Mouse (Mus musculus): ENCODE results near the gene Rnf8.

Rnf8 gene

DNA sequence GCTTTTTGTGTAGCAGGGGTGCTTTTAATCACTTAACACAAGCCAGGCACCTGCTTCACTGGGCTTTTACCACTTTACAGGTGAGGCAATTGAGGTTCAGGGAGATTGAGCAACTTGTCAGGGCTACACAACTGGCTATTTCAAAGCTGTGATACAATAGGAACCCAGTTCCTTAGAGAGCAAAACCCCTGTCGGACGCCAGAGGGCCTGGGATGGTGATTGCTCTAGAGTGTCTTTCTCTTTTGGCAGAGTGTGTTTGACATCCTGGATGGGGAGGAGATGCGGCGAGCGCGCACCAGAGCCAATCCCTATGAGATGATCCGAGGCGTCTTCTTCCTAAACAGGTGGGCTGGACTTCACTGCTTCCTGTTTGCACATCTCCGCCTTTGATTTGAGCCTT is 67.1 kb downstream of the Rnf8 start:
- no peak for DNase-seq

GRCm38 (mm10) chr17:29682261-29682660 is 67.7 kb downstream of the Rnf8 start:
- DNase-seq = no peak

DNA sequence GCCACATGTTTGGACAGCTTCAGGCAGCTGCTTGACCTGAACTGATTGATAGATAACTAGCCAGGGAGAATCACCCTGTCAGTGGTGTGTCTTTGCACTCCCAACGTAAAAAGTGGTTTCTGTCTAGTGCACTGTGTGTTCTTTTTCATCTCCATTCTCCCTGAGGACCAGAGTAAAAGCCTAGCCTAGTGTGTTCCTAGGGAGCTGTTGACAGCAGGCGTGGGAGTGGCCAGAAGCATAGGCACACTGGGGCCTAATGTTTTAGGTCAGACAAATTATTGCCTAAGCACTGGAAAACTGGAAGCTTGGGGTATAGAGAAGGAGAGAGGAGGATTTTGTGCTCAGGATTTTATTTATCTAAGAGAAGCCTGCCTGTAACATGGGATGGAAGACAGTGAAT is 68.5 kb downstream of the Rnf8 start:
- no peak for DNase-seq

- DNase-seq = no peak
Measured at GRCm38 (mm10) chr17:29684275-29684674, 69.7 kb downstream of the Rnf8 start.

GRCm38 (mm10) chr17:29686771-29687170 is 72.2 kb downstream of the Rnf8 start:
- DNase-seq = no peak

GRCm38 (mm10) chr17:29687373-29687772 is 72.8 kb downstream of the Rnf8 start:
- no peak for DNase-seq

DNA sequence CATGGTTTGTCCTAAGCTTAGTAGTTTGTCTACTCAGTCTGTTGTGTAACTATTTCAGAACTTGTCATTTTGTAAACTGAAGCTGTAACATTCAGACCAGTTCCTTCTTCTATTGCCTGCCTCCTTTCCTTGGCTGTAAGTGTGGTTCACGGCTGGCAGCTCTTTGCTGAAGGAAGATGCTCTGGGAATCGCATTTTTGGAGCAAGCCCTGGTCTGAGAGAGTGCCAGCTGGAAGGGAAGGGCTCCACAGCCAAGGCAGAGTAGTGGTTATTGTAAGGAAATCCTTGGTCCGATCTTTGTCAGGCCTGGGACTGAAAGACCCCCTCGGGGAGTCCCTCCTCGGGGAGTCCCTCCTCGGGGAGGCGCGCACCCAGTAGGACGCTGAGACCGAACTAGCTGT is 74.0 kb downstream of the Rnf8 start:
- DNase-seq = peak; percentile 52

GRCm38 (mm10) chr17:29690257-29690656 is 75.7 kb downstream of the Rnf8 start:
- no peak for DNase-seq

DNA sequence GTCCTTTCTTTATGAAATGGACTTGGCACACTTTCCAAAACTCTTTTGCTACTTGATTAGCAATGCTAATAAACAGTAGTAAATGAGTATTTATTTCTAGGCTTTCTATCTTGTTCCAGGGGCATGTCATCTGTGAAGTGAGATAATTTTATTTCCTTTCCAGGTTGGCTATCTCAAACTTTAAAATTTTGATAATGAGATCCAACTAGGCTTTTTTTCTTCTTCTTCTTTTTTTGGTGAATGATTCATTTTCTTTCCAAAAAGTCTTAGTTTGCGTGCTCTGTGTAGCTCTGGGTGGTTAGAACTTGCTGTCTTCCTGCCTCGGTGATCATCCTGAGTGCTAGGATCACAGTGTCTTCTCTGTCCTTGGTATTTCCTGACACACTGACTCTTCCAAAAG is 78.2 kb downstream of the Rnf8 start:
- DNase-seq = no peak

- no peak for DNase-seq
Measured at GRCm38 (mm10) chr17:29693571-29693970, 79.0 kb downstream of the Rnf8 start.

GRCm38 (mm10) chr17:29694516-29694915 is 79.9 kb downstream of the Rnf8 start:
- no peak for DNase-seq

All from cerebellum, adult 11 months (tissue).